Mouse (Mus musculus) limb, embryonic 14.5 days (tissue): Measurements from ENCODE around the gene Syne1. TPM values are rescaled to one million over a fixed set of nuclear protein-coding genes. Genes with fewer than 3 reads are reported as not detected.

Experiments
- ATAC-seq: fragments of 200-750 bp; cut with Nextera tagmentation; 2 replicates; pipeline ENCODE4 v1.8.0; 2017; ENCODE audit warnings: low read depth, moderate number of reproducible peaks, moderate TSS enrichment; ENCODE audit not compliant: low FRiP score
- DNase-seq: peaks from one replicate; pipeline ENCODE4 v3.0.0-alpha.2; 2015; ENCODE audit warnings: low spot score
- H3K27ac ChIP-seq: fragments of 300-500 bp; sonication (generic); replicated peaks from 2 replicates; pipeline ENCODE4 v1.5.1; 2014; ENCODE audit warnings: low read depth, mild to moderate bottlenecking, low read length, moderate library complexity, mixed read lengths
- H3K27me3 ChIP-seq: fragments of 300-500 bp; sonication (generic); 2 replicates; pipeline ENCODE4 v1.6.1; 2014; ENCODE audit warnings: low read length, mixed read lengths; ENCODE audit not compliant: control insufficient read depth, insufficient read depth
- H3K36me3 ChIP-seq: fragments of 300-500 bp; sonication (generic); 2 replicates; pipeline ENCODE4 v1.6.1; 2014; ENCODE audit warnings: mild to moderate bottlenecking, low read length, moderate library complexity, mixed read lengths; ENCODE audit not compliant: control insufficient read depth, insufficient read depth
- H3K4me1 ChIP-seq: fragments of 300-500 bp; sonication (generic); 2 replicates; pipeline ENCODE4 v1.6.1; 2014; ENCODE audit warnings: antibody characterized with exemption, low read length, mixed read lengths; ENCODE audit not compliant: control insufficient read depth, insufficient read depth
- H3K4me2 ChIP-seq: fragments of 300-500 bp; sonication (generic); replicated peaks from 2 replicates; pipeline ENCODE4 v1.6.1; 2014; ENCODE audit warnings: low read depth, mild to moderate bottlenecking, low read length, moderate library complexity; ENCODE audit not compliant: severe bottlenecking
- H3K4me3 ChIP-seq: fragments of 300-500 bp; sonication (generic); replicated peaks from 2 replicates; pipeline ENCODE4 v1.5.1; 2014; ENCODE audit warnings: low read length
- H3K9ac ChIP-seq: fragments of 300-500 bp; sonication (generic); 2 replicates; pipeline ENCODE4 v1.6.1; 2014; ENCODE audit warnings: mild to moderate bottlenecking, low read depth, low read length, moderate library complexity; ENCODE audit not compliant: severe bottlenecking
- H3K9me3 ChIP-seq: fragments of 300-500 bp; sonication (generic); 2 replicates; pipeline ENCODE4 v1.6.1; 2016; ENCODE audit warnings: low read length; ENCODE audit not compliant: control insufficient read depth
- POLR2A ChIP-seq: fragments of 200-500 bp; IDR thresholded peaks from 2 replicates; pipeline ENCODE4 v1.8.0; 2012; ENCODE audit warnings: inconsistent platforms, mild to moderate bottlenecking, moderate library complexity, borderline replicate concordance; ENCODE audit not compliant: insufficient read depth, insufficient read length; ENCODE audit errors: extremely low read depth
- WGBS: fragments of 180-500 bp; shearing (Covaris S2); extraction: QIAGEN DNeasy Blood & Tissue Kit; methylation state at CpG from one replicate; pipeline ENCODE4 v1.1.7; 2014; 5-methylcytosine and 5-hydroxymethylcytosine counted together
- polyA plus RNA-seq, 2 experiments: library from polyadenylated mRNA; depleted of rRNA in 1 of 2; stranded (reverse) in 1 of 2; unstranded in 1 of 2; fragments of >200 nt; fragmentation: Nextera tagmentation in 1 of 2; extraction: Ambion mirVana in 1 of 2; gene quantifications; 2 replicates each; pipeline versions ENCODE4 v1.2.1 to v1.2.3; 2012 to 2014

The Syne1 gene
- polyA plus RNA-seq, 2 experiments: 11.0 to 11.3 TPM

- 90% methylated on average over 6 of the region's 6 CpGs for WGBS
- Histone ChIP-seq H3K9me3 (no peaks in the 10 kb centered on the region), H3K9ac (no peak overlapping the region), H3K27me3 (no peaks in the 10 kb centered on the region), H3K36me3 (no peaks in the 10 kb centered on the region), H3K27ac (no peak overlapping the region), H3K4me3 (no peak overlapping the region), H3K4me1 (peaks cover 6% of the 10 kb centered on the region), H3K4me2 (no peak overlapping the region)
- ATAC-seq (no peak), DNase-seq (no peak)
- TF ChIP-seq POLR2A: no peak
Measured at GRCm38 (mm10) chr10:5083716-5084115, 467.6 kb downstream of the Syne1 start.

GRCm38 (mm10) chr10:5079945-5080468 lies 471.3 kb downstream of the Syne1 start:
- H3K4me2 ChIP-seq: no peak overlapping the region
- no peaks in the 10 kb centered on the region for H3K9me3 ChIP-seq
- no peaks in the 10 kb centered on the region for H3K27me3 ChIP-seq
- no peak overlapping the region for H3K27ac ChIP-seq
- H3K9ac ChIP-seq: no peak overlapping the region
- no peaks in the 10 kb centered on the region for H3K36me3 ChIP-seq
- ATAC-seq: peak; percentile 68
- no peak for TF ChIP-seq POLR2A
- H3K4me1 ChIP-seq: peaks cover 6% of the 10 kb centered on the region
- WGBS: 32% methylated on average over 9 of the region's 9 CpGs
- peak; percentile 69 for DNase-seq
- no peak overlapping the region for H3K4me3 ChIP-seq

- H3K27ac ChIP-seq: no peak overlapping the region
- H3K36me3 ChIP-seq: no peaks in the 10 kb centered on the region; the same call in 1 of the 2 replicates
- no peak for TF ChIP-seq POLR2A
- H3K4me3 ChIP-seq: no peak overlapping the region
- 90% methylated on average over 7 of the region's 7 CpGs for WGBS
- H3K4me2 ChIP-seq: no peak overlapping the region
- no peaks in the 10 kb centered on the region for H3K27me3 ChIP-seq
- H3K9me3 ChIP-seq: no peaks in the 10 kb centered on the region
- H3K4me1 ChIP-seq: peaks cover 14% of the 10 kb centered on the region
- DNase-seq: no peak
- no peak overlapping the region for H3K9ac ChIP-seq
- ATAC-seq: no peak
Measured at GRCm38 (mm10) chr10:5075724-5076123, 475.6 kb downstream of the Syne1 start.

- no peaks in the 10 kb centered on the region; the same call in 1 of the 2 replicates for H3K36me3 ChIP-seq
- DNase-seq: no peak
- H3K27me3 ChIP-seq: no peaks in the 10 kb centered on the region
- WGBS: 31% methylated on average over 8 of the region's 8 CpGs
- H3K9ac ChIP-seq: no peak overlapping the region
- ATAC-seq: no peak
- TF ChIP-seq POLR2A: no peak
- no peak overlapping the region for H3K4me2 ChIP-seq
- H3K27ac ChIP-seq: no peak overlapping the region
- H3K4me3 ChIP-seq: no peak overlapping the region
- no peaks in the 10 kb centered on the region for H3K9me3 ChIP-seq
- H3K4me1 ChIP-seq: peaks cover 8% of the 10 kb centered on the region
Measured at GRCm38 (mm10) chr10:5072054-5072453, 479.2 kb downstream of the Syne1 start.

GRCm38 (mm10) chr10:5070941-5071231 lies 480.4 kb downstream of the Syne1 start:
- DNase-seq (peak; percentile 52), ATAC-seq (peak; percentile 80)
- Histone ChIP-seq H3K4me2 (no peak overlapping the region), H3K27ac (no peak overlapping the region), H3K4me3 (no peak overlapping the region), H3K9ac (no peak overlapping the region), H3K9me3 (no peaks in the 10 kb centered on the region), H3K27me3 (no peaks in the 10 kb centered on the region), H3K4me1 (peaks cover 8% of the 10 kb centered on the region), H3K36me3 (no peaks in the 10 kb centered on the region; the same call in 1 of the 2 replicates)
- WGBS: 31% methylated on average over 3 of the region's 3 CpGs
- no peak for TF ChIP-seq POLR2A

- Histone ChIP-seq H3K4me1 (peaks cover 8% of the 10 kb centered on the region), H3K27me3 (no peaks in the 10 kb centered on the region), H3K9ac (no peak overlapping the region), H3K27ac (no peak overlapping the region), H3K36me3 (no peaks in the 10 kb centered on the region; the same call in 1 of the 2 replicates), H3K4me3 (no peak overlapping the region), H3K4me2 (no peak overlapping the region), H3K9me3 (no peaks in the 10 kb centered on the region)
- 74% methylated on average over 11 of the region's 11 CpGs for WGBS
- ATAC-seq: peak; percentile 46
- no peak for DNase-seq
- no peak for TF ChIP-seq POLR2A
Measured at GRCm38 (mm10) chr10:5070168-5070940, 480.9 kb downstream of the Syne1 start.
